Mouse (Mus musculus) liver, postnatal 0 days (tissue): ENCODE data around the gene Clstn2.

Experiments used
- CTCF ChIP-seq: sonication (generic); IDR thresholded peaks from 2 replicates; pipeline ENCODE4 v1.5.1; 2016; ENCODE audit warnings: antibody characterized with exemption, low read depth
- EP300 ChIP-seq: IDR thresholded peaks from 2 replicates; pipeline ENCODE4 v1.6.1; 2016; ENCODE audit warnings: antibody characterized with exemption, low read depth, mild to moderate bottlenecking

DNA sequence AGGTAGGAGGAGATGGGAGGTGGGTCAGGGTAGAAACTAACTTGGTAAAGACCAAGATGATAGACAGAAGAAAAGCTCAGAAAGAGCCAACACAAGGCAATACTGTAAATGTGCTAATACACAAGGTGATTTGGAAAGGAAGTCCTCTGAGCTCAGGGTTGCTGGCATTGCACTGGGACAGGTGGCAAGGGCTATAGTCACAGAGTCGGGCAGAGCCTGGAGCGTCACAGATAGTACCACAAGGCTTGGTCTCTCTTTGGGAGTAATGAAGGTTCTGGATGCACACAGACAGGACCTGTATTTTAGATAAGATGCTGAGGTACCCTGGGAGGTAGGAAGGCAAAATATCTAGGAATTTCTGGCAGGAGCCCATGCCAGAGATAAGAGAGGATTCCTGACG lies 28.7 kb upstream of the Clstn2 start:
- TF ChIP-seq CTCF (no peak), EP300 (no peak)
